ENCODE assay signal across 21 mouse cellular contexts in the genomic region with DNA sequence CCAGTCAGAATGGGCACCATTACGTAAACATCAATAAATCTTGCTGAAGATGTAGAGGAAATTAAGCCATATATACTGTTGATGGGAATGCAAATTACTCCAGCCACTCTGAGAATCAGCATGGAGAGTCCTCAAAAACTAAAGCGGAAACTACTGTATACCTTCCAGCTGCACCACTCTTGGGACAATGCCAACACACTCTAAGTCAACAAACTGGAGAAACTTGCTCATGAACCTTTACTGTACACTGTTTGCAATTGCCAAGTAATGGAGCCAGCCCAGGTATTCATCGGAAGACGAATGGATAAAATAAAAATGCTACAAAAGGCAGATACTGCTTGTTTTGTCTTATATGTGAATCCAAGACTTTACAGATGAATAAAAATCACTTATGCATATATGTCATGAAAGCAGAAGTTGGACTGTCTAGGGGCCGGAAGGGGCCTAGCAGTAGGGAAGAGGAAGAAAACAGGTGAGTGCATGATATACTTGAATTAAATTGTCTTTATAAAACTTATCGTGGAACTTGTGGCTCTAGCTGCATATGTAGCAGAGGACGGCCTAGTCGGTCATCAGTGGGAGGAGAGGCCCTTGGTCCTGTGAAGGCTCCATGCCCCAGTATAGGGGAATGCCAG. TPM values are rescaled to one million over a fixed set of nuclear protein-coding genes. Genes with fewer than 3 reads are reported as not detected.
DNase-seq lines count a peak whose midpoint lies in the region; ATAC-seq and TF ChIP-seq lines count a peak whose summit lies in the region.
"Had no signal": no experiment of that assay in that cellular context is flagged by ENCODE, and none has a peak within 500 bp of the region (broad histone marks: within the 10 kb centered on the region; RNA-seq: fewer than 3 reads in every experiment).

No protein-coding gene starts in this region.

- H3K36me3 ChIP-seq in intestine, embryonic 16.5 days (ENCODE audit: control insufficient read depth, insufficient read depth, low read length), result no peaks in the 10 kb centered on the region
- no peaks in the 10 kb centered on the region for H3K36me3 ChIP-seq in stomach, embryonic 16.5 days (ENCODE audit: control insufficient read depth, insufficient read depth, low read length)
- H3K36me3 ChIP-seq: heart, embryonic 15.5 days; limb, embryonic 10.5 days; midbrain, embryonic 10.5 days; neural tube, embryonic 13.5 days had no signal

- TF ChIP-seq POLR2A in lung, adult 2 months (IDR thresholded peaks at IDR 0.05; ENCODE audit: borderline replicate concordance, extremely low read depth, low read depth, low read length), result no peak

- no peak overlapping the region for H3K9ac ChIP-seq in intestine, embryonic 16.5 days (ENCODE audit: low read depth, low read length)
- no peak overlapping the region for H3K9ac ChIP-seq in stomach, embryonic 16.5 days (ENCODE audit: low read length)
- H3K9ac ChIP-seq: heart, embryonic 15.5 days; liver, embryonic 14.5 days; neural tube, embryonic 13.5 days had no signal

- DNase-seq in lung, adult 18-20 months, result peak; percentile 17 to 55
- DNase-seq in lung, adult 2 months, result no peak
- peak; percentile 36 for DNase-seq in lung, postnatal 10 days
- no peak for DNase-seq in layer of hippocampus, adult 2 months (ENCODE audit: low spot score in 2 of 2)
- DNase-seq in cerebellum, postnatal 14 days, result no peak
- DNase-seq: cerebellum, postnatal 36 days; heart, adult 11 months; right cerebral cortex, postnatal 4 days had no signal

- peak; percentile 47; the same call in 1 of the 2 replicates for ATAC-seq in intestine, embryonic 16.5 days
- peak; percentile 69; the same call in 1 of the 2 replicates for ATAC-seq in stomach, embryonic 16.5 days (ENCODE audit: insufficient read depth, low FRiP score)
- ATAC-seq: forebrain, embryonic 16.5 days had no signal

- 65% methylated on average over 8 of the region's 8 CpGs for WGBS in lung, adult 2 months
- 83% methylated on average over 8 of the region's 8 CpGs for WGBS in intestine, embryonic 16.5 days
- 67% methylated on average over 8 of the region's 8 CpGs for WGBS in stomach, embryonic 16.5 days

- no peak overlapping the region for H3K4me3 ChIP-seq in lung, adult 2 months (replicated peaks; ENCODE audit: extremely low read depth, low read depth, low read length)
- H3K4me3 ChIP-seq in intestine, embryonic 16.5 days (ENCODE audit: low read length), result no peak overlapping the region
- no peak overlapping the region for H3K4me3 ChIP-seq in stomach, embryonic 16.5 days (replicated peaks; ENCODE audit: low read length)
- H3K4me3 ChIP-seq in layer of hippocampus, adult 2 months, result no peak overlapping the region
- H3K4me3 ChIP-seq: heart, embryonic 15.5 days; left cerebral cortex, adult 2 months; limb, embryonic 10.5 days; midbrain, embryonic 10.5 days; neural tube, embryonic 13.5 days had no signal

- no peak overlapping the region for H3K4me2 ChIP-seq in intestine, embryonic 16.5 days (ENCODE audit: low read depth, low read length)
- no peak overlapping the region for H3K4me2 ChIP-seq in stomach, embryonic 16.5 days (ENCODE audit: low read depth, low read length)
- H3K4me2 ChIP-seq: heart, embryonic 15.5 days; neural tube, embryonic 13.5 days had no signal

- no peaks in the 10 kb centered on the region for H3K27me3 ChIP-seq in intestine, embryonic 16.5 days (replicated peaks; ENCODE audit: control insufficient read depth, insufficient read depth, low read length)
- H3K27me3 ChIP-seq in stomach, embryonic 16.5 days (ENCODE audit: control insufficient read depth, insufficient read depth, low read length), result no peaks in the 10 kb centered on the region
- H3K27me3 ChIP-seq: heart, embryonic 15.5 days; neural tube, embryonic 13.5 days had no signal

- H3K9me3 ChIP-seq in intestine, embryonic 16.5 days (ENCODE audit: control insufficient read depth, low read length), result no peaks in the 10 kb centered on the region
- no peaks in the 10 kb centered on the region for H3K9me3 ChIP-seq in stomach, embryonic 16.5 days (replicated peaks; ENCODE audit: control insufficient read depth, low read length)
- H3K9me3 ChIP-seq: heart, embryonic 15.5 days; limb, embryonic 10.5 days; midbrain, embryonic 10.5 days; neural tube, embryonic 13.5 days had no signal

- H3K27ac ChIP-seq in intestine, embryonic 16.5 days (ENCODE audit: low read length), result no peak overlapping the region
- no peak overlapping the region for H3K27ac ChIP-seq in stomach, embryonic 16.5 days (ENCODE audit: low read length)
- no peak overlapping the region for H3K27ac ChIP-seq in layer of hippocampus, adult 2 months
- H3K27ac ChIP-seq: heart, embryonic 15.5 days; left cerebral cortex, adult 2 months; limb, embryonic 10.5 days; liver, embryonic 14.5 days; midbrain, embryonic 10.5 days; neural tube, embryonic 13.5 days had no signal

- TF ChIP-seq CTCF in lung, adult 2 months (IDR thresholded peaks at IDR 0.05; ENCODE audit: insufficient read depth, low read length), result no peak
- TF ChIP-seq CTCF in layer of hippocampus, adult 2 months (conservative IDR thresholded peaks at IDR 0.05), result no peak

- H3K4me1 ChIP-seq in lung, adult 2 months (ENCODE audit: control insufficient read depth, insufficient read depth, low read length), result no peaks in the 10 kb centered on the region
- peaks cover 8% of the 10 kb centered on the region for H3K4me1 ChIP-seq in intestine, embryonic 16.5 days (ENCODE audit: control insufficient read depth, insufficient read depth, low read length)
- no peaks in the 10 kb centered on the region for H3K4me1 ChIP-seq in stomach, embryonic 16.5 days (ENCODE audit: control insufficient read depth, insufficient read depth, low read length)
- H3K4me1 ChIP-seq: heart, embryonic 15.5 days; limb, embryonic 10.5 days; midbrain, embryonic 10.5 days; neural tube, embryonic 13.5 days had no signal

RNA-seq across cellular contexts. Expression of a gene that starts 50.6 kb away (rescaled TPM):
- 2.9 and 3.8 TPM in 2 replicates for polyA plus RNA-seq in lung, adult 2 months (2012; rRNA removed)
- 8.1 and 8.3 TPM in 2 replicates for polyA plus RNA-seq in intestine, embryonic 16.5 days (2015; fragmentation: Nextera tagmentation; extraction: Ambion mirVana)
- 4.9 and 5.7 TPM in 2 replicates for polyA plus RNA-seq in stomach, embryonic 16.5 days (2015; fragmentation: Nextera tagmentation; extraction: Ambion mirVana)
- 1 to 10 TPM; 1.3 to 3.8 TPM for total RNA-seq in layer of hippocampus, adult 2 months (2021)
- total RNA-seq: monocyte, adult 5-6 weeks had no signal

RNA-seq across cellular contexts. Expression of a gene that starts 55.8 kb away (rescaled TPM):
- 3.5 and 5.0 TPM in 2 replicates for polyA plus RNA-seq in lung, adult 2 months (2012; rRNA removed)
- polyA plus RNA-seq in intestine, embryonic 16.5 days (2015; fragmentation: Nextera tagmentation; extraction: Ambion mirVana), result 10.8 and 12.6 TPM in 2 replicates
- polyA plus RNA-seq in stomach, embryonic 16.5 days (2015; fragmentation: Nextera tagmentation; extraction: Ambion mirVana), result 0.67 and 1.4 TPM in 2 replicates
- 1 to 10 TPM in 1 of 2 experiments, under 1 TPM in 1; 0.59 to 1.2 TPM for total RNA-seq in layer of hippocampus, adult 2 months (2021)
- total RNA-seq: ES-E14 had no signal
- polyA plus RNA-seq: limb, embryonic 10.5 days; midbrain, embryonic 10.5 days had no signal

RNA-seq across cellular contexts. Expression of a gene that starts 55.9 kb away (rescaled TPM):
- polyA plus RNA-seq in lung, adult 2 months (2012; rRNA removed), result 0.25 and 0.30 TPM in 2 replicates
- polyA plus RNA-seq in intestine, embryonic 16.5 days (2015; fragmentation: Nextera tagmentation; extraction: Ambion mirVana), result 19.9 and 32.3 TPM in 2 replicates
- 1.8 and 2.3 TPM in 2 replicates for polyA plus RNA-seq in stomach, embryonic 16.5 days (2015; fragmentation: Nextera tagmentation; extraction: Ambion mirVana)
- total RNA-seq in layer of hippocampus, adult 2 months (2021), result under 1 TPM; 0.27 to 0.38 TPM
- total RNA-seq: ES-E14; gastrocnemius, adult 18-20 months had no signal
- polyA plus RNA-seq: limb, embryonic 10.5 days; stomach, embryonic 14.5 days had no signal

Comparison
In these comparisons a context has a peak if more than half of its experiments do, and no peak if none do; other contexts are left out.
1. DNase-seq: peak in lung, adult 18-20 months (2 of 2) and lung, postnatal 10 days (single experiment); none in lung, adult 2 months (single experiment), layer of hippocampus, adult 2 months (0 of 2) and cerebellum, postnatal 14 days (0 of 2).